Mouse (Mus musculus): ENCODE data around the gene Tmem8b.

- TF ChIP-seq CTCF (IDR thresholded peaks at IDR 0.05; ENCODE audit: low read depth, low read length) (no peak), GATA1 (IDR thresholded peaks at IDR 0.05; ENCODE audit: borderline replicate concordance, low read length) (no peak), TAL1 (conservative IDR thresholded peaks at IDR 0.05; ENCODE audit: low read depth, low read length) (no peak), POLR2AphosphoS5 (IDR thresholded peaks at IDR 0.05; ENCODE audit: insufficient replicate concordance, low read depth, low read length) (no peak)
Observed at GRCm38 (mm10) chr4:43679416-43680043, 10.8 kb downstream of the Tmem8b start.

All from G1E (cell line).